Mouse (Mus musculus) lung, adult 2 months (tissue): Measurements from ENCODE around the gene Fat4.

Source experiments
- CTCF ChIP-seq: fragments of 200-500 bp; IDR thresholded peaks from 2 replicates; pipeline ENCODE4 v1.5.1; 2011; ENCODE audit warnings: mild to moderate bottlenecking, low read length, control low read depth; ENCODE audit not compliant: insufficient read depth
- POLR2A ChIP-seq: fragments of 200-500 bp; IDR thresholded peaks from 2 replicates; pipeline ENCODE4 v1.6.1; 2011; ENCODE audit warnings: low read depth, mild to moderate bottlenecking, control low read depth, low read length, borderline replicate concordance; ENCODE audit errors: extremely low read depth

DNA sequence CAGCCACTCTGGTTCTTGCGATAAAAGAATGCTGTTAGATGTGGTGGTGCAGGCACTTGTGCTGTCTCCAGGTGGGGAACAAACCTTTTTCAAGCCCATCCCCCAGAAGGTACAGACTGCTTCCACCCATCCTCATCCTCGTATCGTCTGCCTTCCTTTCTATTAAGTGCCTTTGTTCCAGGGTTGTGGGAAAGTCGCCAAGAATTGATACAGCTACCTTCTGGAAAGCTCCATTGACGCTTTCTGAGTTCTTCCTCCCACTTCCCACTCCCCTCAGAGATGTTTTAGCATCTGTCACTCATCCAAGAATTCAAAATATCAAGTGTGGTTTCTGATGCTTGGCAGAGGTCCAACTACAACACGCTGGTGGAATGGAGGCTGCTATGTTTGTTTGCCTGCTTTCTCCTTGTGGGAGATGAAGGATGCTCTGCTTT lies 6.1 kb downstream of the Fat4 start:
- TF ChIP-seq POLR2A (no peak), CTCF (no peak)
